Mouse (Mus musculus): Measurements from ENCODE around the gene a.

DNA sequence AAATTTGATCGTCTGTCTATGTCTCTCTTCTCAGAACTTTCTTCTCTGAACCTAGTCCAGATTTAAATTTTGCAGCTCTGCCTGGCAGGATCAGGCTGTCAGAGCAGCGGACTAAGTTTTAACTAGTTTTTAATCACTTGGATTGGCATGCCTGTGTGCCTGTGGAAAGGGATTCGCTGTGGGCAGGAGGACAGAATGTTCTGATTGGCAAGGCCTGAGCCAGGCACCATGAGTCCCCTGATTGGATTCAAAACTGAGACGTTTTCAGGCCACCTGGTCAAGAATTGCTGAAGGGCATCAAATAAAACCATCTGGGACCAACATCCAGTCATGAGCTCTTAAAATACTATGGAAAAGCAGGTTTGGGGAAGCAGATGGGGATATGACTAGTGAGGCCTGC is 8.8 kb upstream of the a start:
- TF ChIP-seq GATA1 (IDR thresholded peaks at IDR 0.05; ENCODE audit: borderline replicate concordance, low read length) = no peak
- TF ChIP-seq CTCF (IDR thresholded peaks at IDR 0.05; ENCODE audit: low read depth, low read length) = no peak
- no peak for TF ChIP-seq TAL1 (conservative IDR thresholded peaks at IDR 0.05; ENCODE audit: low read depth, low read length)
- no peak for TF ChIP-seq POLR2AphosphoS5 (IDR thresholded peaks at IDR 0.05; ENCODE audit: insufficient replicate concordance, low read depth, low read length)

Data from G1E (cell line).